Mouse (Mus musculus) naive thymus-derived CD4-positive, alpha-beta T cell, adult 2 months (primary cell): Measurements from ENCODE around the gene Rnase2b.
"Not testable (repeated sequence)": the region's sequence is repeated elsewhere in the genome, so short reads cannot be mapped to it uniquely, and the experiment has no call there.

Experiments used
- DNase-seq: peaks from one replicate; pipeline ENCODE4 v3.0.0-alpha.2; 2011; ENCODE audit warnings: low read depth

Gene Rnase2b

GRCm38 (mm10) chr14:51161976-51162375, at the start of gene Rnase2b:
Gene Rnase2b (plus strand): TSS chr14:51162260.
- not testable (repeated sequence) for DNase-seq

DNA sequence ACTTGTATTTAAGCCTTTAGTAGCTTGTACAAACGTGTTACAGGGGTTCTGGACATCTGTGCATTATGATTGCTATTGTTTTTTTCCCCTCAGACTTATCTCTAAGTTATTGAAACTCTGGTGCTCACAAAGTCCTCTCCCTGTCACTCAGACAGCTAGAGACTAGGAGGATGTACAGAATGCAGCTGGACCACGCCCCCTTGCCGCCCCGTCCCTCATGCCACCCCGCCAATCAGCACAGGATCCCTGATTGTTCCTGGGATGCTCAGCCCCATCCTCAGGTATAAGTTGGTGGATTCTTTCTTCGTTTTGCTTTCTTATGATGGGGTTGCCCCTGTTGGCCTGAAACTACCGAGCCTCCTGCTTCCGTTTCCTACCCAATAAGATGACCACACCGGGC, 48.6 kb upstream of the Rnase2b start:
- DNase-seq, result no peak

DNA sequence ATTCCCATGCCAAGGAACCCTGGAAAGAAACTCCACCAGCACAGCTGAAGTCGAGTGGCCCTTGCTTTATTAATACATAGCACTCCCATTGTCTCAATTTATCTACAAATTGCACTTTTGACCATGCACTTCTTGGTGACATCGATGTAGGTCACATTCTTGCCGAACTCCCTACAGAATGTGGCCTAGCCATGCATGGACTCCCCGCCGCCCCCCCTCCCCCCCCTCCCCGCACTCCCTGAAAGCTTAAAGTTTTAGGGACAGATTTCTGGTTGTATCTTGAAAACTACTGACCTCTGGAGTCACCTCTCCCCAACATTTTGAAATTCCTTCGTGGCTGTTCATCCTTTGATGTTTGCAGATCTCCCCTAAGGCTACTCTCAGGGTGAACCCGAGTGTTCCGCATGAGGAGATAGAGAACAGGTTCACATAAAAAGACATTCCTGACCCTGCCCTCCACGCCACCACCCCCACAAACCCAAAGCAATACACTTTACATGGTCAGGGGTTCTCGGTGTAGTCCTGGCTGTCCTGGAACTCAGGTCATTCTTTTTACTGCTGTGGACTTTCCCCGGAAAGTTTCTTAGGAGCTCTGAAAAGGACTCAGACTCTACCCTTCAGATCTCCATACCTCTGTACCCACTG, 48.0 kb upstream of the Rnase2b start, which contains the start of gene Eddm3b:
Gene Eddm3b (plus strand): TSS at position 511 of the 645 bp plus-strand sequence.
- DNase-seq, result no peak

GRCm38 (mm10) chr14:51125684-51126083, 36.4 kb upstream of the Rnase2b start:
- DNase-seq, result no peak

DNA sequence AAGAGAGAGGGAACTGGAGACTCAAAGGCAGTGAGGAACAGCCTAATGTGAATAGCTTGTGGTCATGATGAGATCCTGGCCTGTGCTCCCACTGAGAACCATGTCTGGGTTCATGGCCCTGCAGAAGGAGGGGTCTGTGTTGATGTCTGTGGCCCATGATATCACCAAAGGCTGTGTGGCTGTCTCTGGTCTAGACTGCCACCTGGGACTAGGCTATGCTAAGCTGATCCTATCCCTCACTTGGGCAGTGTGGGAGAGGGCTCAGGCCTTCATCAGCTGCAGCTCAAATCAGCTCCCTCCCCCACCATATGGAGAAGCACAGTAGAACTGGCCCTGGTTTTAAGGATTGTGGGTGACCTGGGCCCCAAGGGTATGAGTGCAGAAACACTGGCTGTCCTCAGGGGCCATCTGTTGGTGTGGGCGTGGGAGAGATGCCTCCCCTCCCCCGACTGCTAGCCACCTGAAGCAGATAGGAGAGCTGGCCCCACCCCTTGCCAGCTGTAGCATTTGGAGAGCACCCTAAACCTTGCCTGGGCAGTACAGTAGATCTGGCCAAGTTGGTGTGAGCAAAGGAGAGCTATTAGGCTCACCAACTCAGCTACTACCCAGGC, 34.3 kb upstream of the Rnase2b start:
- DNase-seq, result no peak

- peak; percentile 20 for DNase-seq
Observed at GRCm38 (mm10) chr14:51128775-51129623, 33.1 kb upstream of the Rnase2b start.

GRCm38 (mm10) chr14:51129624-51129975, 32.5 kb upstream of the Rnase2b start:
- DNase-seq, result no peak

DNA sequence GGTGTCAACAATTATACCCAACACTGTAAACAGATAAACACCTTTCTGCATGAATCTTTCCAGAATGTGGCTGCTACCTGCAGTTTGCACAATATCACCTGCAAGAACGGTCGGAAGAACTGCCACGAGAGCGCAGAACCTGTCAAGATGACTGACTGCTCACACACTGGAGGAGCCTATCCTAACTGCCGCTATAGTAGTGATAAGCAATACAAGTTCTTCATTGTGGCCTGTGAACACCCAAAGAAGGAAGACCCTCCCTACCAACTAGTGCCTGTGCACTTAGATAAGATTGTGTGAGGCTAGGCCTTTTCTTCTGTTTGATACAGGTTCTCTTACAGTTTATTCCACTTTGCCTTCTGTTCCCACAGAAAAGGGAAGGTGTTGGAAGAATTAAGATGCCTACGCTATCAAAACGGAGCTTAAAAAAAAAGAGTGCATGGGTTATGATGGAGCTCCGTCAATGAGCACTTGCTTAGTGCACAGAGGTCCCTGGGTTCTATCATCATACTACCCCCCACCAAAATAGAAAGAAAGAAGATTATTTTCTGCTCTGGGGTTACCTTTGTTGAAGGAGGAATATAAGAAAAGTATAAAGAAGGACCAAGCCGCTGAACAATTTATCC, 31.6 kb upstream of the Rnase2b start:
- DNase-seq, result no peak

GRCm38 (mm10) chr14:51131086-51131815, 30.8 kb upstream of the Rnase2b start:
- DNase-seq, result no peak

DNA sequence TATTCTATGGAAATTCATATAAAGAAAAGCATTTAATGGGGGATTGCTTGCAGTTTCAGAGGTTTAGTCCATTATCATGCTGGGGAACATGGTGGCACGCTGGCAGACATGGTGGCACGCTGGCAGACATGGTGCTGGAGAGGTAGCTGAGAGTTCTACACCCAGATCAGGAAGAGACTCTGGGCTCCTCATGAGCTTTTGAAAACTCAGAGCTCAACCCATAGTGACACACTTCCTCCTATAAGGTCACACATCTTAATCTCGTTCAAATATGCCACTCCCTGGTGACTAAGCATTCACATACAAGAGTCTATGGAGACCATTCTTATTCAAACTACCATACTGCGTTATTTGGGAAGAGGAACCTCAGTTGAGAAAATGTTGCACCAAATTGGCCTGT, 29.7 kb upstream of the Rnase2b start:
- DNase-seq, result no peak

- DNase-seq, result no peak
Observed at GRCm38 (mm10) chr14:51140342-51140741, 21.7 kb upstream of the Rnase2b start.

DNA sequence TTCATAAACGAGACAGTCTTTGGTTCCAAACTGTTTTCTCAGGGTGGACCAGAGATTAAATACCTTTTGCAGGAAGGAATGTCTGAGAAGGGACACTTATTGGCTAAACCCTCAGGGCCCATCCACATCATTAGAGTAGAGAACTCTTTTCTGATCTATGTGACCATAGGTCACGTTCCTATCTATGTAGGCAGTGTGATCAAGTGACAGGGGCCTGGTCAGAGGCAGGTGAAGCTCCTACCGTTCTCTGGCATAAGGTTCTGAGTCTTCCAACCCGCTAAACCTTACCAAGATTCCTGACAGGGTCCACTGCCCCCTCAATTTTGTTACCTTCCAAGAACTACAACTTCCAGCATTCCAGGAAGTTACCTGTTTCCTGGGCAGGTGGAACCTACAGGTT, 19.9 kb upstream of the Rnase2b start:
- no peak for DNase-seq

GRCm38 (mm10) chr14:51142568-51142967, 19.5 kb upstream of the Rnase2b start:
- no peak for DNase-seq

DNA sequence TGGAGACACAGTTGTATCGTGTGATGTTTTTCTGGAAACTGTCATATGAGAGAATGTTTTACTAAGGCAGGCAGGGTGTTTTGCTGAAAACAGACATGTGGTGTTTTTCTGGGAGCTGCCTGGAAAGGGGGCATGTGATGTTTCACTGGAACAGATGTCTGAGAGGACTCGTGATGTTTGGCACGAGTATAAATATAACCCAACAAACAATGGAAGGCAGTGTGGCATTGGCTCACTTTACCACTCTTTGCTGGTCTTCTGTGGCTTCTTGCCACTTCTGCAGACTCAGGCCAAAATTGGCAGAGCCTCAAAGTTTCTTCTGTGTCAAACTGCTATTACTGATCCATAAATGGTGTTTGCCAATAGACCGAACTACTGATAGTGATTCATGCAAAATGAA, 18.8 kb upstream of the Rnase2b start:
- DNase-seq, result no peak

DNA sequence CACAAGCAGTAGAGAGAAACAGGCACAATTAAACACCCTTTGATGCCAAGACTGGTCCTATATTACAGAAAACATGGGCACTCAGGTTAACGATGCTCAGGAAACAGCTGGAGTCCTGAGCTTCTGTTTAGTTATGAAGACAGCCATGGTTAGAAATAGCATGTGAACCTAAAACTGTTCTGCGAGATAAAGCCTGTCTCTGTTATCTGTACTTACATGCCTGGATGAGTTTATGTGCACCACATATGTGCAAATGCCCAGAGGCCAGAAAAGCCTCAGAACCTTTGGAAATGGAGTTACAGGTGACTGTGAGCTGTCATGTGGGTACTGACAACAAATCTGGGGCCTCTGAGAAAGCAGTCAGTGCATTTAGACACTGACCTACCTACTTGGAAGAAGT, 18.1 kb upstream of the Rnase2b start:
- no peak for DNase-seq

DNA sequence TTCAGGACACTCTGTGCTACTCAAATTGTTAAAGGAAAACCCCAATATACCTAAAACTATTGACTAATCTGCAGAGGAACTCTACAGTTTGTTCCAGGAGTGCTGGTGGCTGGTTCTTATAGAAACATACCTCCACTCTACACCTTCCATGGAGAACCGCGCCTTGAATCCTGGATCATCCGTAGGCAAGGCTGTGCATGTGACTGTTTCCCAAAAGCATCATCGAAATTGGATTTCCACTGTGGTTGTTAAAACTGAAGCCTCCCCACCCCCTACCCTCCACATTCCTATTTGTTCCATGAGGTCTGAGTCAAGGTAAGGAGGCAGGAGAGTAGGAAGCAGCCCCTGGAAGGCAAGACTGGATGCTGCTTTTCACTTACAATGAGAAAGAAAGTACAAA, 17.6 kb upstream of the Rnase2b start:
- no peak for DNase-seq

DNA sequence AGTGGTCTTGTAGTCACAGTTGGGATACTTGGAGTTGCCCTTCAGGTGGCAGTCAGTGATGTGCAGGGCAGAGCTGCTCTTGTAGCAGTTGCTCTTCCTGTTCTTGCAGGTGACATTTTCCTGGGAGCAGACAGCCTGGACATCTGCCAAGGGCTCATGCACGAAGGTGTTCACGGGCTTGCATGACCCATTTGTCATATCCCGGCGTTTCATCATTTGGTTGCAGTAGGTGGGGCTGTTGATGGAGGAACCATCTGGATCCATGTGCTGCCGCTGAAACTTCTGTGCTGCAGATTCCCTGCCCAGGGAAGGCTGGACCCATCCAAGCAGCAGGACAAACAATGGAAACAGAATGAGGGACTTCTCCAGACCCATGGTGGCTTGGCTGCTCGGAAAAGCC, 16.5 kb upstream of the Rnase2b start:
- no peak for DNase-seq

DNA sequence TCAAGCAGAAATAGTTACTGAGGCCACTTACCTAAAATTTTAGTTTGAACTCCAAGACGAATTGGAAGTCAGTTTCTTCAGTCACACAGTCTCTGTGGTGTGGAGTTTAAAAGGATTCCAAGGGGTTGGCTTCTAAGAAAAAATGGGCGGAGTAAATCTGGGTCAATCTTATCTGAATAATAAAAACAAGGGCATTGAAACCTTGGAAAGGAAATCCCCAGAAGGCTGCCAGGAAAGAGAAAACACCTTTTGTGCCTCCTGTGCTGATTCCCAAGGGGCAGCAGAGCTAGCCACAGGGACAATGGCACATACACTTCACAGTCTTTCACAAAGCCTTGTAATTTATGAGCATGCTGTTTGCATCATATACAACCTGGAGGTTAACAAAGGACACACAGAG, 15.4 kb upstream of the Rnase2b start, which contains the start of gene Rnase1:
Gene Rnase1 (minus strand): TSS at position 101 of the 400 bp plus-strand sequence.
- DNase-seq, result no peak

- no peak for DNase-seq
Observed at GRCm38 (mm10) chr14:51148006-51148405, 14.1 kb upstream of the Rnase2b start.

GRCm38 (mm10) chr14:51149164-51149563, 12.9 kb upstream of the Rnase2b start:
- DNase-seq, result no peak

DNA sequence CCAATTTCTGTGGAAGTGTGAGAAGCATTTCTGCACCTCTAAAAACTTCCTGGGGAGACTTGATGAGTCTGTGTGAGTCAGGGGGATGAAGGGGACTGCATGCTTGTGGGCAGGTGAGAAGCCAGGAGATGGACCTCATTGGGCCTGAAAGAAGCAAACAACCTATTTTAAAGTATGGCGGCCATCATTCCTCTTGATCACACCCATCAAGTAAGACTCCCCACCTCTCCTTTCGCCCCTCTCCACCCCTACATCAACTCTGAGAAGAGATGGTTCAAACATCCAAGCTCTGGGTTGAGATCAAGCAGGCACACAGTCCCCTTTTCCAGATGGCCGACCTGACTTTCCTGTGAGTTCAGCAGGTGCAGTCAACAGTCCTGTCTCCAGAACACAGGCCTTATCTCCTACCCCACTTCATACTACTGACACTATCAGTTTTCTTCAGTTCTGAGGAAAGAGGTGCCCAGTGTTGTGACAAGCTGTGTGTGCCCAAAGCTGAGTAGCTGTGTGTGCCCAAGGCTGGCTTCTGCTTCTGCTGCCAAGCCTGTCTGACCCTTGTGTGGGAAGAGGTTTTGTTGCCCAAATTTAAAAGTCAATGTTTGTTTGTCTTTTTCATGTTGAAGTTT, 11.7 kb upstream of the Rnase2b start:
- DNase-seq, result no peak
